Mouse (Mus musculus) pancreas, adult 10 weeks (tissue): ENCODE measurements around the gene Mapk8ip1. TPM values are rescaled to one million over a fixed set of nuclear protein-coding genes. Genes with fewer than 3 reads are reported as not detected.

Experiments
- polyA plus RNA-seq: library from polyadenylated mRNA; stranded (reverse); fragments of 350-450 nt; fragmentation: Illumina TruSeq; extraction: RNeasy Lipid Tissue Mini Kit (QIAGEN cat#74804); gene quantifications from one replicate; pipeline ENCODE4 v1.2.3, GENCODE M21; 2015; ENCODE audit warnings: low read depth, low replicate concordance; ENCODE audit not compliant: insufficient read depth

The Mapk8ip1 gene
- polyA plus RNA-seq: 7.5 TPM

DNA sequence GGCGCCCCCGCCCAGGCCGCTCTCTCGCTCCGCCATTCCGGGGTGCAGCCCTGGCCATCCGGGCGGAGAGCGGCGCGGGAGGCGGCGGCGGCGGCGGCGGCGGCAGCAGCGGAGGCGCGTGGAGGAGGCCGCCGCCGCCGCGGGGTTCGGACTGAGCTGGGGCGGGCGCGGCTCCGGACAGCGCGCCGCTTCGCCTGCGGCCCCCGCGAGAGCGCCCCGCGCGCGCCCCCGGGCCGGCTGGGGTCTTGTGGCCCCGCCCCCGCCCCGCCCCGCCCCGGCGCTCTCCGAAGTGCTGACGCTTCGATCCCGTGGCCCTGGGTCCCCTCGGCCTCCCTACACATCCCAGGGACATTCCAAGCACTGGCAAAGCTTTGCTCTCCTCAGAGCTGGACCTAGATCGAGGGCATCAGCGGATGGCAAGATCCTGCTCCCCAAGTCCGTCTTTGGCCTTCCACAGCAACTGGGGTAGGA, at the start of gene Mapk8ip1:
Gene Mapk8ip1 (minus strand): TSS at position 173 of the 471 bp plus-strand sequence.

DNA sequence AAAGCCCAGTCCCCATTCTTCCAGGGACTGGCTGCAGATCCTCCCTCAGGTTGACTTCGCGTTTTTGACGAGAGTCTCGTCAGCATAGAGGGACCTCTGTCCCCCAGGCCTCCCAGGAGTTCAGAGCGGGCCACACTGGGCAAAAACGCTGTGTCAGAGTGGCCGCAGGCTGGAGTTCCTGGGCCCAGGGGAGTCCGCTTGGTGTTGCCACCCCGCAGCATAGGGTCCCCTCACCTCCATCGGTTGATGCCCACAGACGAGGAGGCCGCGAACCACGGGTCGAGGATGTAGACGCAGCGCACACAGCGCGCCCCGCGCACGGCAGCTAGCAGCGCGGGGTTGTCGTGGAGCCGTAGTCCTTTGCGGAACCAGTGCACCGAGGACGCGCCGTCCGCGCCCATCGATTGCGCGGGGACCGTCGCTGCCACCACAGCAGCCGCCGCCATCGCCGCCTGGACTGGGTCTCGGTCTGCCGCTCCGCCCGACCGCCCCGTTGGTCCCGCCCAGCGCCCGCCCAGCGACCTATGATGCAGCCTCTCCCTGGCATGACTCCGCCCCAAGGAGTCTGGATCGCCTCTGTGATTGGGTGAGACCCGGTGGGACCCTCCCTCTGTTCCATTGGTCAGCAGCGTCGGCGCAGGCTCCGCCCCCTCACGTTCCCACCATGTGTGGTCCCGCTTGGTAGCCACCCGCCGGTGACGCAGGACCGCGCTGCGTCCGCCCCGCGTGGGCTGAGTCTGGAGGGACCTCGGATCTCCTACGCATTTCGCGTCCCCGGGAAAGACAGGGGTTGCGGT, 32.7 kb upstream of the Mapk8ip1 start, which contains the start of gene Cry2:
Gene Cry2 (minus strand): TSS at position 466 of the 797 bp plus-strand sequence.

DNA sequence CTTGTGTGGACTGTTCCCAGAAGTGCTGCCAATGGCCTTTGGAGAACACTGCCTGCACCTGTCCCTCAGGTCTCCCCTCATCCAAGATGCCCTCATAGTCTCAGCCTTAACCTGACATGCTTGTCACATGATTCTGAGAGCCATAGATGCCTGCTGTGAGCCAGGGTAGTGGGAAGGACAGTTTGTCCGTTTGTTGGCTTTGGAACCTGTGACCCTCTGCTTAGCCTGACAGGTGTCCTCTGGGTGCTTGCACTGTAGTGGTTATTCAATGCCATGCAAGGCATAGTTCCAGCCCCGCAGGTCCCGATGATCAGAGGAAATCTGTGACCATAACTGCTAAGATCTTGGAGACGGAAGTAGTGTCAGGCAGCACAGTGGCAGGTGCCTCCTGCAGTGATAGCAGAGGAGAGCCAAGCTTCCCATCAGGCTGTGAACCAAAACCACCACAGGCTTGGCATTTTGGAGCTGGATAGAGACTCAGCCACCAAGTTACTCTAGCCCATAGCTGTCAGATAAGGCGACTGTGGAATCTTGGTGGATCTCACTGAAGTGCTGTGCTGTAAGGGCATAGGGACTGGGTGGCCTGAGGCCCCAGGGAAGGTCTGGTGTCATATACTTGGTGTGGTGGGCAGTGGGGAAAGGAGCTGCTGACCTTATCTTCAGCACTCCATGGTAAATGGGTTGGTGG, 19.0 kb downstream of the Mapk8ip1 start, which contains the start of gene 1700029I15Rik:
Gene 1700029I15Rik (plus strand): TSS at position 638 of the 688 bp plus-strand sequence.

DNA sequence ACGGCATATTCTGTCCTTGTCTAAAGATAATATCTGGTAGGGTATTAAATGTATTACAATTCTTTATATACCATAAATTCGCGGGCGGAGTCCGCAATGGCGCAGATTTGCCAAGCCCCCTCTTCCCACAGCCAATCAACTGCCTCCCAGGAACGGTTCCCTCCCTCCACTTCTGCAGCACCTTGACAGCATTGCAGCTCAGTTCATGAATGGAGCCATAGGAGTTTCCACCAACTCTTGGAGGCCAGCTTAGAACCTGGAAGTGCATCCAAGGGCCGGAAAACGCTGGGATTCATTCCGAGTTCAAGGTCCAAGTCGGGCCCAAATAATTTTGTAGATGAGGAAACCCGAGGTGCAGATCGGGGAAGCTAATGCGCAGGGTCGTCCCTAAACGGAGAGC, 26.5 kb downstream of the Mapk8ip1 start, which contains the start of the genes Pex16 and Large2:
Gene Pex16 (plus strand): TSS at position 163 of the 400 bp plus-strand sequence.
Gene Large2 (minus strand): TSS at position 356 of the 400 bp plus-strand sequence.

Other genes starting within 250 kb of the Mapk8ip1 start
- 8.3 TPM for gene Pex16, start 26.6 kb downstream of the Mapk8ip1 start, polyA plus RNA-seq
- gene Large2, start 26.4 kb downstream of the Mapk8ip1 start, polyA plus RNA-seq: 25.1 TPM
- 2.9 TPM for gene 1700029I15Rik, start 18.7 kb downstream of the Mapk8ip1 start, polyA plus RNA-seq
- 6.1 TPM for gene Cry2, start 32.8 kb upstream of the Mapk8ip1 start, polyA plus RNA-seq
- gene Slc35c1, start 59.3 kb upstream of the Mapk8ip1 start, polyA plus RNA-seq: 5.8 TPM
- 2.4 TPM for gene Chst1, start 198.4 kb upstream of the Mapk8ip1 start, polyA plus RNA-seq